Mouse (Mus musculus) thymus, adult 2 months (tissue): ENCODE measurements around the gene Ube2g2.

ENCODE experiments used
- CTCF ChIP-seq: fragments of 200-500 bp; IDR thresholded peaks from 2 replicates; pipeline ENCODE4 v1.5.1; 2012; ENCODE audit warnings: mild to moderate bottlenecking, control low read depth, low read length, moderate library complexity, borderline replicate concordance; ENCODE audit not compliant: control insufficient read depth, poor library complexity, insufficient read depth; ENCODE audit errors: extremely low read depth
- POLR2A ChIP-seq: fragments of 200-500 bp; IDR thresholded peaks from 2 replicates; pipeline ENCODE4 v1.6.1; 2012; ENCODE audit warnings: mild to moderate bottlenecking, low read length, control low read depth, moderate library complexity; ENCODE audit not compliant: control insufficient read depth, poor library complexity, insufficient read depth; ENCODE audit errors: extremely low read depth

- TF ChIP-seq CTCF = no peak
- no peak for TF ChIP-seq POLR2A
Measured at GRCm38 (mm10) chr10:77667402-77667801, 45.3 kb downstream of the Ube2g2 start.
